Mouse (Mus musculus) midbrain, postnatal 0 days (tissue): Measurements from ENCODE around the gene 4930519P11Rik. TPM values are rescaled to one million over a fixed set of nuclear protein-coding genes. Genes with fewer than 3 reads are reported as not detected.

Source experiments
- ATAC-seq: fragments of 200-750 bp; cut with Nextera tagmentation; 2 replicates; pipeline ENCODE4 v1.8.0; 2017; ENCODE audit warnings: moderate number of reproducible peaks, mild to moderate bottlenecking, moderate TSS enrichment, moderate library complexity; ENCODE audit not compliant: low FRiP score
- DNase-seq: peaks from one replicate; pipeline ENCODE4 v3.0.0-alpha.2; 2015; ENCODE audit warnings: low spot score
- H3K27ac ChIP-seq: fragments of 300-500 bp; sonication (generic); 2 replicates; pipeline ENCODE4 v1.5.1; 2014; ENCODE audit warnings: low read depth, mild to moderate bottlenecking, low read length, mixed read lengths
- H3K27me3 ChIP-seq: fragments of 300-500 bp; sonication (generic); 2 replicates; pipeline ENCODE4 v1.6.1; 2014; ENCODE audit warnings: low read length, control low read depth, mixed read lengths; ENCODE audit not compliant: insufficient read depth
- H3K36me3 ChIP-seq: fragments of 300-500 bp; sonication (generic); 2 replicates; pipeline ENCODE4 v1.6.1; 2014; ENCODE audit warnings: low read length, control low read depth, mixed read lengths; ENCODE audit not compliant: insufficient read depth
- H3K4me1 ChIP-seq: fragments of 300-500 bp; sonication (generic); 2 replicates; pipeline ENCODE4 v1.6.1; 2014; ENCODE audit warnings: mild to moderate bottlenecking, control low read depth, antibody characterized with exemption, low read length, mixed read lengths; ENCODE audit not compliant: insufficient read depth
- H3K4me2 ChIP-seq: fragments of 300-500 bp; sonication (generic); 2 replicates; pipeline ENCODE4 v1.6.1; 2014; ENCODE audit warnings: low read depth, mild to moderate bottlenecking, low read length, mixed read lengths; ENCODE audit not compliant: poor library complexity, severe bottlenecking
- H3K4me3 ChIP-seq: fragments of 300-500 bp; sonication (generic); 2 replicates; pipeline ENCODE4 v1.5.1; 2014; ENCODE audit warnings: low read depth, mild to moderate bottlenecking, low read length, moderate library complexity
- H3K9ac ChIP-seq: fragments of 300-500 bp; sonication (generic); replicated peaks from 2 replicates; pipeline ENCODE4 v1.6.1; 2014; ENCODE audit warnings: mild to moderate bottlenecking, low read length, moderate library complexity, mixed read lengths; ENCODE audit not compliant: poor library complexity, severe bottlenecking
- H3K9me3 ChIP-seq: fragments of 300-500 bp; sonication (generic); 2 replicates; pipeline ENCODE4 v1.6.1; 2016; ENCODE audit warnings: low read length, control low read depth
- CTCF ChIP-seq: IDR thresholded peaks from 2 replicates; pipeline ENCODE4 v1.5.1; 2016; ENCODE audit warnings: antibody characterized with exemption, mild to moderate bottlenecking
- WGBS: fragments of 180-500 bp; shearing (Covaris S2); extraction: QIAGEN DNeasy Blood & Tissue Kit; methylation state at CpG from one replicate; pipeline ENCODE4 v1.1.7; 2014; 5-methylcytosine and 5-hydroxymethylcytosine counted together
- polyA plus RNA-seq: library from polyadenylated mRNA; unstranded; fragments of >200 nt; fragmentation: Nextera tagmentation; extraction: Ambion mirVana; gene quantifications from 2 replicates; pipeline ENCODE4 v1.2.1, GENCODE M21; 2015
- total RNA-seq: library from RNA; depleted of rRNA; stranded (reverse); fragments of >200 nt; gene quantifications from 2 replicates; pipeline ENCODE4 v1.2.3, GENCODE M21; 2014

4930519P11Rik gene
- total and polyA plus RNA-seq, 2 experiments from 2014 or later: 0.35 TPM; not detected in 1

DNA sequence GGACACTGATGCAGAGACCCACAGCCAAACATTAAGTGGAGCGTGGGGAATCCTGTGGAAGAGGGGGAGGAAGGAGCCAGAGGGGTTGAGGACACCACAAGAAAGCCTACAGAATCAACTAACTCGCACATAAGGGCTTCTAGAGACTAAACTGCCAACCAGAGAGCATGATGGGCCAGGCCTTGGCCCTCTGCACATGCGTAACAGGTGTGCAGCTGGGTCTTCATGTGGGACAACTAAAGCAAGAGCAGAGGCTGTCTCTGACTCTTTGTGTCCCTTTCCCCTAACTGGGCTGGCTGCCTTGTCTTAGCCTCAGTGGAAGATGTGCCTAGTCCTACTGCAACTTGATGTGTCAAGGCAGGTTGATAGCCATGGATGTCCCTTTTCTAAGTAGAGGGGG, 3.8 kb upstream of the 4930519P11Rik start:
- H3K4me3 ChIP-seq: no peak overlapping the region
- H3K9me3 ChIP-seq: no peaks in the 10 kb centered on the region
- 0 out of 2 replicates have a peak, but pooled peaks cover 8% of the 10 kb centered on the region for H3K4me1 ChIP-seq
- H3K27ac ChIP-seq: no peak overlapping the region
- ATAC-seq (no peak), DNase-seq (no peak)
- H3K4me2 ChIP-seq: no peak overlapping the region
- no peak for TF ChIP-seq CTCF
- 99% methylated on average over 3 of the region's 3 CpGs for WGBS
- H3K36me3 ChIP-seq: no peaks in the 10 kb centered on the region; the same call in 1 of the 2 replicates
- no peak overlapping the region for H3K9ac ChIP-seq
- no peaks in the 10 kb centered on the region for H3K27me3 ChIP-seq

DNA sequence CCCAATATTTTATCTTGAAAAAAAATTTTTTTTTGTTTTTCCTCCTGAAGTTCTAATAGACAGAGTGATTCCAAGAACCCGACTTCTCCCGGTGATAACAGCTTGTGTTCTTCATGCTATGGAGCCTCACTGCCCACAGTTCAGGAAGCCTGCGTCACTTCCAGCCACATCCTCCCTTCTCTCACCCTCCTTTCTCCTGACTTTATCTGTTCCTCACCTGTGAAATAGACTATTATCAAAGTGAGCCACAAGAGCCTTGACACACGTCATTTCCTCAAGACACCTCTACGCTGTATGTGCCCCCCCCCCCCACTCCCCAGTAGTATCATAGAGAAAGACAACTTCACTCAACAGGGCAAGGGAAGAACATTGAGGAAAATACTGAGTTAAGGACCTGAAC, 2.4 kb upstream of the 4930519P11Rik start:
- no peak overlapping the region for H3K4me3 ChIP-seq
- no peak overlapping the region for H3K27ac ChIP-seq
- no peak for TF ChIP-seq CTCF
- H3K4me1 ChIP-seq: 0 out of 2 replicates have a peak, but pooled peaks cover 8% of the 10 kb centered on the region
- DNase-seq: no peak
- no peaks in the 10 kb centered on the region; the same call in 1 of the 2 replicates for H3K36me3 ChIP-seq
- H3K4me2 ChIP-seq: no peak overlapping the region
- H3K9ac ChIP-seq: no peak overlapping the region
- H3K9me3 ChIP-seq: no peaks in the 10 kb centered on the region
- WGBS: 92% methylated on average over 5 of the region's 5 CpGs
- ATAC-seq: no peak
- H3K27me3 ChIP-seq: no peaks in the 10 kb centered on the region

DNA sequence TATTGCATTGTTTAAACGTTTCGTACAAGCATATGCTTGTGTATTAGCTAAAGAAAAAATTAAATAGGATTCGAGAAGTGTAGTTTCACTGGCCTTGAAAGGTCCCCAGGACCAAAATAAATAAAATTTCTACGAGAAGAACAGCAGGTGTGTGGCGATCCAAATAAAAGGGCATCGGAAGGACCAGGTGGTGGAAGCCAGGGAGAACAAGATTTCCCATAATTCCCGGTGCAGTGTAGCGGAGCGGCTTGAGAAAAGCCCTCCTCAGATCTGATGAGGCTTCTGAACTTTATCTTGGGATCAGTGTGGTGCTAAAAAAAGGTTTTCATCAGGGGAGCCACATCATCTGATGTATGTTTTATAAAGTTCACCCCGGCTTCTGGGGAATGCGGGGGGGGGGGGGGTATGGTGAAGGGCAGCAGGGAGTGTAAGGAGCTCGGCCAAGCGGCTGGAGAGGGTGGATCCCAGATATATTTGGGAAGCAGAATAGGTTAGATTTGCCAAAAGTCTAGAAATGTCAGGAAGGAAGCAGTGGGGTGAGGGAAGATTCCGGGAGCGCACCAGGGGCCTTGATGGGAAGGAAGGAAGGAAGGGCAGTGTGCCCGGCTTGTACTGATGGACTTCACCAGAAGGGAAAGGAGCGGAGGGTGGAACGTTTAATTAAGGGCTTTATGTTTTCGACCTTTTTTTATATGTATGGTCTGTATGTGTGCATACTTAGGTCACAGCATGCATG, 1.8 kb upstream of the 4930519P11Rik start:
- DNase-seq: peak; percentile 24
- peak overlapping the region; percentile 73 for H3K4me2 ChIP-seq
- H3K27ac ChIP-seq: no peak overlapping the region
- no peak for ATAC-seq
- H3K36me3 ChIP-seq: no peaks in the 10 kb centered on the region; the same call in 1 of the 2 replicates
- H3K27me3 ChIP-seq: no peaks in the 10 kb centered on the region
- H3K4me1 ChIP-seq: 0 out of 2 replicates have a peak, but pooled peaks cover 8% of the 10 kb centered on the region
- TF ChIP-seq CTCF: no peak
- H3K9me3 ChIP-seq: no peaks in the 10 kb centered on the region
- H3K9ac ChIP-seq: no peak overlapping the region
- WGBS: 69% methylated on average over 19 of the region's 19 CpGs
- no peak overlapping the region for H3K4me3 ChIP-seq

DNA sequence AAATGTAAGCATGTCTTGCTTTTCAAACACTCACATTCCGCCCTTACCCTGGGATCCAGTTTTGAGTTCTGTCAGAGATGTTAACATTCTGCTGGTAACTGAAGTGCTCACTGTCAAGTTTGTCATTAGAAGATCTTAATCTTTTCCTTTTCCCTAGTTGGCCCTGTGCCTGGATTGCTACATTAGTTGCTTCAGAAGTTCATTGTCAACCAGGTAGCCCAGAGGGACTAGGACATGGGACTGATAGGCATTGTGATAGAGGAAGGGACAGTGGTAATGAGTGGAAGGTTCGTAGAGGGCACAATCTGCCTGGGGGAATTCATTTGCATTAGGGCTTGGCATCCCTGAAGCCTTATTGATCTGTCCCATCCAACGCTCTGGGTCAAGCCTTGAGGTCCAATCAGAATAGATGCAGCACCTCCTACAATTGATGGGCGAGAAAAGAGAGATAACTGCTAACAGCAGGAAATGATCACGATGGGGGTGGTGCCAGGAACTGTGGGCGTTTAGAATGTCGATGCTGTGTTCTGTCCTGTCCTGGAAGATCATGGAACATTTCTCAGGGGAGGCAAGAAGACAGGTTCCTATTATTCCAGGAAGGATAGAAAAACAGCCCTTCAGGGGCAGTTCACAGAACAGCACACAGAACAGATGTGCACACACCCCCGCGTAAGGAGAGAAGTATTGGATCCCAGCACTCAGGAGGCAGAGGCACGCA, 4.0 kb downstream of the 4930519P11Rik start:
- Histone ChIP-seq H3K4me1 (no peaks in the 10 kb centered on the region), H3K9ac (no peak overlapping the region), H3K4me2 (no peak overlapping the region), H3K4me3 (no peak overlapping the region), H3K9me3 (no peaks in the 10 kb centered on the region), H3K27me3 (no peaks in the 10 kb centered on the region), H3K27ac (no peak overlapping the region), H3K36me3 (no peaks in the 10 kb centered on the region)
- no peak for TF ChIP-seq CTCF
- no peak for DNase-seq
- ATAC-seq: no peak
- 73% methylated on average over 10 of the region's 10 CpGs for WGBS

DNA sequence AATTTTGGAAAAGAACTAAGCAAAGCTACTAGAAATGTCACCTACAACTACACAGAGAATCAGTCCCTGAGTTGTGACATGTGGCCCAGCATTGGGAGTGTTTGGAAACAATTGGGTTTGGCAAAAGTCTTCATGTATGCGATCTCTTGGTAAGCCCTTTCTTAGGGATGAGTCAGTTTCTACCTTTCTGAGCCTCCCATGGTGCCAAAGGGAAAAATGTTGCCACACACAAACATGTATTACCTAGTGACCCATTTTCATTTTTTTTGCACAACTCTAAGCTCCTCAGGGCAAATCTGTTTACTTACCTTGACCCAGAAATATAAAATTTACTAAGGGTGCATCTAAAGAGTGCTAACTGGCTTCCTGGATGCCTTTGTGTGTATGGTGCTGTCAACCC, 6.3 kb downstream of the 4930519P11Rik start:
- Histone ChIP-seq H3K4me3 (no peak overlapping the region), H3K9me3 (no peaks in the 10 kb centered on the region), H3K4me1 (peaks cover 8% of the 10 kb centered on the region; the same call in 1 of the 2 replicates), H3K27me3 (no peaks in the 10 kb centered on the region), H3K36me3 (no peaks in the 10 kb centered on the region), H3K9ac (no peak overlapping the region), H3K4me2 (no peak overlapping the region), H3K27ac (no peak overlapping the region)
- ATAC-seq: no peak
- TF ChIP-seq CTCF: no peak
- WGBS: 90% methylated on average over 1 of the region's 1 CpGs
- DNase-seq: no peak

DNA sequence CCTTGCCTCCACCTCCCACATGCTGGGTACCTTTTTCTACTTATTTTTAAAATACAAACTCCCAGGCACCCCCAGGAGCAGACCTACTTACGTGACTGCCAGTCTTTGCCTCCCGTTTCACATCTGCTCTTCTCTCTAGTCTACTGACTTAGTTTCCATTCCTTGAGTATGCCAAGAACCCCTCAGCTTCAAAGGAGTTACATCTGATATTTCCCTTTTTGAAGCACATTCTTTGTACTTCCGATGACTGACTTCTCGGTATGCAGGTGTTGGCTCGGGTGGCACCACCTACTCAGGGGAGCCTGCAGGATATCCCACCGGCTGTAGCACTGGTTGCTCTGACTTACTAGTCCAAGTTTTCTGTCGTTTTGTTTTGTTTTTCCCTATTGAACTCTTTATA, 9.1 kb downstream of the 4930519P11Rik start:
- DNase-seq (no peak), ATAC-seq (no peak)
- 41% methylated on average over 7 of the region's 7 CpGs for WGBS
- Histone ChIP-seq H3K4me1 (peaks cover 8% of the 10 kb centered on the region; the same call in 1 of the 2 replicates), H3K36me3 (no peaks in the 10 kb centered on the region), H3K4me2 (peak overlapping the region; percentile 81), H3K27me3 (no peaks in the 10 kb centered on the region), H3K4me3 (peak overlapping the region; percentile 76), H3K27ac (no peak overlapping the region), H3K9me3 (no peaks in the 10 kb centered on the region), H3K9ac (no peak overlapping the region)
- TF ChIP-seq CTCF: no peak
